Mouse (Mus musculus): ENCODE measurements around the gene Slx4ip. TPM values are rescaled to one million over a fixed set of nuclear protein-coding genes. Genes with fewer than 3 reads are reported as not detected.

The Slx4ip gene
- polyA plus RNA-seq, 3 experiments from 2014 or later: 4.8 to 6.7 (median 6.1) TPM

DNA sequence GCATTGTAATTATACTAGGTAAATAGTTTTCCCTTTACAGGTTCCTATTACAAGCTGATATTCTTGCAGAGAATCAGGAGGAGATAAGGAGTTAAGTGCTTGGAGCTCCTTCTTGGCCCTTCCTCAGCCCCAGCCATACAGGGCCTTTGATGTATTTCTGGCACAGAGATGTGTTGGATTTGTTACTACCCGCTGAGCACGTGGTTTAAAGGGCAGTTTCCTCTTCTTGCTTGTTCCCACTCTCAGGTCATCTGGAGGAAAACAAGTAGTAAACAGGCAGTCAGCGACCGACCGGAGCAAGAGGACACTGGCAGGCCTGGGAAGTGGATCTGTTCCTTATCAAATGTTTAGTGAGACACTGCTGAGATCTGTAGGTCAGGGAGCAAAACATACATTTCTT, 56.9 kb downstream of the Slx4ip start:
- no peak for ATAC-seq

- no peak for ATAC-seq
These were observed 61.2 kb downstream of the Slx4ip start for GRCm38 (mm10) chr2:136952238-136952637.

GRCm38 (mm10) chr2:136955726-136956571, 64.9 kb downstream of the Slx4ip start:
- ATAC-seq: no peak

DNA sequence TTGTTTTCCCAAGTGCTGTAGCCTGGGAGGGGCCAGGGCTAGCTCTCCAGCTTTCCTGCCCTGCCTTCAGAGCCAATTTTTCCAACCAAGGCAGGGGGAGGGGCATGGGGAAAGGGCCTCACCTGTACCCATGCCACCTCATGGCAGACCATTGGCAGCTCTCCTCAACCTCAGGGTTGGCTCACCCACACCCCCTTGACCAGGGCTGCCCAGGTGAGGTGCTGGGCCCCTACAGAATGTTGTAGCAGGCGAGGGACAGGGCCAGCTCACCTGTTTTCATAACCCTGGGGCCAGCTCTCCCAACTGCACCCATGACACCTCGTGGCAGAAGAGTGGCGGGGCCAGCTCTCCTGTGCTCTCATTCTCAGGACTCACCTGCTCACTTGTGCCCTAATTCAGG, 67.7 kb downstream of the Slx4ip start:
- ATAC-seq: no peak

- ATAC-seq: no peak
These were observed 84.8 kb downstream of the Slx4ip start for GRCm38 (mm10) chr2:136975774-136976173.

GRCm38 (mm10) chr2:136979056-136979772, 88.2 kb downstream of the Slx4ip start:
- no peak for ATAC-seq

GRCm38 (mm10) chr2:136981062-136981879, 90.3 kb downstream of the Slx4ip start:
- ATAC-seq: no peak

DNA sequence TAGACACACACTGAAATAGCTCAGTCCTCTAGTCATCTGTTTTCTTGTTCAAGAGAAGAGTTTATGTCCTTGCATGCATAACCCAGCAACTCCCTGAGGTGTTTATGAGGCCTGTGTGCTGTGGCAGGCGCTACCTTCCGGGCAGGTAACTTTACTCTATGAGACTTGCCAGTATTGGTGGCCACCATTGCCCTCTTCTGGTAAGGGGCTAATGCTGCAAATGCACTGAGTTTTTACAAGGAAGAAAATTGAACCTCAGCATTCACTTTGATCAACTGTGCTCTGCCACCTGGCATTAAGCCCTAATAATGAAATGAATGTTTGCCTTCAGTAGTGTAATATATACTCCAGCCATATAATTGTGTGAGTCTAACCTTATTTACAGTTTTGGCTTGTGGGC, 92.9 kb downstream of the Slx4ip start:
- ATAC-seq: no peak

DNA sequence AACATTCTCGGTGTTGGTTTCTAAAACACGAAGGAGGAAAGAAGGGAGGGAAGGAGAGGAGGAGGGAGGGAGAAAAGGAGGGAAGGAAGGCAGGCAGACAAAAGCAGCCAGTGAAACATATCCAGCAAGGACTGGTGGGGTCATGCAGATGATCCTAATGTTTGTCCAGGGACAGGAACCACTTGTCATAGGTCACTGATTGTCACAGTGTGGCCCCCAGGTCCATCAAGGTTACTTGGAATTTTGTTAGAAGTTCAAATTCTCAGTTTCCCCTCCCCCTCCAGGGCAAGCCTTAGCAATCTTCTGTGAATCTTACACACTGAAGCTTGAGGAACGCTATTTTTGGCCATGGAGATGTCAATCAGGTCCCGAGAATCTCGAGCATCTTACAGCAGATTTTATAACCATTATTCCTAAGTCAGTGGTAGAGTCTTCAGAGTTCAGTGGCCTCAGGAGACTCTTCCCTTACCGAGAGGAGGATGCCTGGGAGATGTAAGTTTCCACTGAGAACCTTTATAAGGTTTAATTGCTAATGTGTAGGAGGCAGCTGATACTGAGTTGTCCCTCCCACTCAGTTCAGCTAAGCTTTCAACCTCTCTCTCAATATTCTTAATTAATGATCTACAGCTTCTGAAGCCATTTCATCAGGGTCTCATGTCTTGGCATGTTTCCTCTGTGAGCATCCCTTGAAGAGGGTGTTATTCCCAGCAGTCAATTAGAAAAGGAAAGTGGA, 95.1 kb downstream of the Slx4ip start:
- no peak for ATAC-seq

GRCm38 (mm10) chr2:136993116-136993515, 102.1 kb downstream of the Slx4ip start:
- no peak for ATAC-seq

DNA sequence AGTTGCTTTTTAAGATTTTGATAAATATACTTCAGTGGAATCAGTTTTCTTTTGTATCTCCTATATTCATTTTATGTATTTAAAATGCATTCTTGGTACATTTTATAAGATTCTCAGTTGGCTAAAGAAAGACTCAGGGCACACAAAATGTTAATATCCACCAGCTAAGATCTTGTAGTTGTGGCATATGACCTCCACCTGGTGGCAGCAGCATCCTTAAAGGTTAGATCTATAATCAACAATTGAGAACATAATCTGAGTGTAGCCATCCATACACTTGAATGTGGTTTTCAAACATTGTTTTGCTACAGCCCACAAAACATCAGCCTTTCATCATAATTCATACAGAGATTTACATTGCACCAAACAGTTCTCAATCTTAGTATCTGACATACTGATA, 106.1 kb downstream of the Slx4ip start:
- ATAC-seq: no peak

- ATAC-seq: no peak
These were observed 111.0 kb downstream of the Slx4ip start for GRCm38 (mm10) chr2:137002031-137002430.

DNA sequence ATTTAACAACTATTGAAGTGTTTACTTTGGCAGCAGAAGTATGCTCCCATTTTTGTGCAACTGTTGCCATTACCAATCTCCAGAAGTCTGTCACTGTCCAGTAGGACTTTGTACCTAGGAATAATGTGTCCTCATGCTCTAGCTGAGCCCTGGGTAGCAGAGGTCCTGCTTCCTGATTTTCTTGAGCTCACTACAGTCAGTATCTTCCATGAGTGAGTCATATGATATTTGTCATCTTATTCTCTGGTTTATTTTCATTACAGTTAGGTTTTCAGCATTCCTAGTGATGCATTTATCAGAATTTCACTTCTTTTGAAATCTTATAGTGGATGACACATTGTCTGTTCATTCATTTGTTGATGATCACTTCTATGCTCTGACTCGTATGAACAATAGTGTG, 115.6 kb downstream of the Slx4ip start:
- no peak for ATAC-seq

DNA sequence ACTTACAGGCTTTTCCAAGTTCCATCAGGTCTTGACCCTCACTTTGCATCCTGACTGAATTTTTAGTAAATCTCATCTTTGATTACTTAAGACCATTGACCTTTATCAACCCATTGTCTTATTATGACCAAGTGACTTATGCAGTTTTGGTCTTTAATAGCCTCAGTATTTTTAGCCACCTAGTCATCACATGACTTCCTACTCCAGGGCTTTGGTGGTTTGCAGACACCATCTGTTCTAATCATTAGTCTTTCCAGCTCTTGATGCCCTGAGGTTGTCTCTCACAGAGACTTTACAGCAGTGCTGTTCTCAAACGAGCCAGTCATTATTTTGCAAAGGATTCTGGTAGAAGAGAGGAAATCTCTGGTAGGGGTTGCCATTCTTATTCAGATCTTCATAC, 121.0 kb downstream of the Slx4ip start:
- ATAC-seq: no peak

GRCm38 (mm10) chr2:137013151-137013550, 122.1 kb downstream of the Slx4ip start:
- ATAC-seq: no peak

GRCm38 (mm10) chr2:137013811-137014350, 122.9 kb downstream of the Slx4ip start:
- ATAC-seq: no peak

GRCm38 (mm10) chr2:137014423-137014822, 123.4 kb downstream of the Slx4ip start:
- ATAC-seq: no peak

- no peak for ATAC-seq
These were observed 153.1 kb downstream of the Slx4ip start for GRCm38 (mm10) chr2:137044122-137044521.

- no peak for ATAC-seq
These were observed 158.3 kb downstream of the Slx4ip start for GRCm38 (mm10) chr2:137049367-137049766.

DNA sequence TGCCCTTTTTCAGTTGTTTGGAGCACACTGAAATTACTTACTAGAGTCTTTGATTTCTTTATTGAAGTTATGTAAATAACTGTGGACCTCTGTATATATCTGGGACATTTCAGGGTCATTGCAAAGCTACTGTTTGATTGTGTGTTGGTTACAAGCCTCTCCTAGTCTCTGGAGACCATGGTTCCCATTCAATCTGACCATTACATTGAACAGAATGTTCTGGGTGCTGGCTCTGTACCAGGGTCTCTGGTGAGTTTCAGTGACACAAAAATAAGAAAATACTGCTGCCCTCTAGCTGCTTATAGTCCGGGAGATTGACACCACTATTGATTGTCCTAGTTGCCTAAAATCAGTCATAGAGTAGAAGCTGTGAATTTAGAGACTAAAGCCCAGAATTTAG, 158.9 kb downstream of the Slx4ip start:
- no peak for ATAC-seq

DNA sequence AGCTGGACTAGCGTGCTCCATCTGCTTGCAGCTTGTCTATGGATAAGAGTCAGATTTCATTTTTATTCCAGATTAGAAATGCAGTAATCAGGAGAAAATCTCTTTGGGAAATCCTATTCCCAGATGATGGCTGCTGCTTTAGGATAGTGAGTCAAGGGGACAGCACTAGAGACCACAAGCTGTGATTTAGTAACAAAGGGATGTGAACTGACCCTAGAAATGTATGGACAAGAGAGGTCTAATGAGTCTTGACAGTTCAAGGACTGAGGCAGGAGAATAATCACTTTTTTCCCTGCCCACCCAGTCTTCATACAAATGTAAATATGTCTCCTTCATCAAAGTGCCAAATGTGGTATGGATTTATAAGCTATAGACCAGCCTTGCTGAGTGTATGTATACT, 172.8 kb downstream of the Slx4ip start:
- no peak for ATAC-seq

DNA sequence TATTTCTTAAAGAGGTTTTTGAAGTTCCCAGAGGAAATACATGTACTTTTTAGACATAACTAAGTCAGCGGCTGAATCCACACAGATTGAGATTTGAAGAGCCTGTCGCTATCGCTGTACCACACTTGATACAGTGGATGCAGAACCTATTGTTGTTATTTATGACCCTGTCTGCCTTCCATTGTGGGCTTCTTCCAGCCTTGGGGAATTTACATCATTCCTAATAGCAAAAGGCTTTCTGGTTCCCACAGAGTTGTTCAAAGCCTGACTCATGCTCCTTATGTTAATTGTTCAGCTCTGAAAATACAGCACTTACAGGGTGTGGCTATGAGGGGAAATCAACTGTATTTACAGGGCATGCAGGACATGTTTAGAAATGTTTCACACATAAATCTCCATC, 173.5 kb downstream of the Slx4ip start:
- no peak for ATAC-seq
